In the genomic region with DNA sequence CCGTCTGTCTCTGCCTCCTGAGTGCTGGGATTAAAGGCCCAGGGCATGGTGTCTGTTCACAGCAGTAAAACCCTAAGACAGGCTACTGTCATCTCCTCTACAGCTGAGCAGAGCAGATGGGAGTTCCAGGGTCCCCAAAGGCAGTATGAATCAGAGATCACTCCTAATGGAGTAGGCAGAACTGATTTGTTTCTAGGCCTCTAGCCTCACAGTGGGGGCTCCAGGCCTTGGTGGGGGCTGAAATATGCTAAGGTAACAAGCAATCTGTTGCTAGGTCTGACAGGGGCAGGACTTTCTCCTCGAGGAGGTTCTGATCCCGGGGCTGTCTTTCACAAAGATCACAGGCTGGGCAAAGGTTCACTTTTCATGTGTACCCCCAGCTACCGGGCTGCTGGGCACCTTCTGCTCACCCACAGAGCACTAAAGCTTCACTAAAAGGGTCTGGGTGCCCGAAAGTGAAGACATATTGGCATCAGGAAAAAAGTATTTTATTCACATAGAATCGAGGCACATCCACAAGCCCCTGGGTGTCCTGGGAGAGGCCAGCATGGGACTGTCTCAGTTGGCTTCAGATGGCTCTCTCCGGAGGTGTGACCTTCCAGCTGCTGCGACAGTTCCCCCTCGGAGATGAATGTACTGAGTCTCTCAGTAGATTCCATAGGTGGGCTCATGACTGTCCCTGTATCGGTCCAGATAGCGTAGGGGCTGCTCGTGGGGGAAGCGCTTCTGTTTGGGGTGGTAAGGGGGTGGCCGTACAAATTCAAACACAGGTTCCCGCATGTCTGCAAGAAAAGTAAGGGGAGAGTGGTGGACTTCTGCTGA, we compare ENCODE assay signal across 1 mouse cellular context.
TF ChIP-seq lines count a peak whose summit lies in the region.

No protein-coding gene starts in this region.

TF ChIP-seq in CH12.LX, 34 proteins besides CTCF, POLR2A, EP300 and RAD21 (continued from another document):
- TF ChIP-seq NELFE (IDR thresholded peaks at IDR 0.05; ENCODE audit: low read depth, low read length) (no peak), ZC3H11A (IDR thresholded peaks at IDR 0.05; ENCODE audit: low read depth, low read length) (no peak), TCF12 (IDR thresholded peaks at IDR 0.05; ENCODE audit: low read depth, low read length) (no peak), RCOR1 (conservative IDR thresholded peaks at IDR 0.05; ENCODE audit: low read depth, low read length) (no peak), KAT2A (IDR thresholded peaks at IDR 0.05; ENCODE audit: insufficient replicate concordance, low read length) (no peak), CHD1 (IDR thresholded peaks at IDR 0.05; ENCODE audit: low read depth, low read length) (no peak)
